Mouse (Mus musculus): ENCODE data around the gene Asna1. TPM values are rescaled to one million over a fixed set of nuclear protein-coding genes. Genes with fewer than 3 reads are reported as not detected.

The Asna1 gene
- polyA plus RNA-seq, 1 experiment from 2014 or later = 154 TPM

DNA sequence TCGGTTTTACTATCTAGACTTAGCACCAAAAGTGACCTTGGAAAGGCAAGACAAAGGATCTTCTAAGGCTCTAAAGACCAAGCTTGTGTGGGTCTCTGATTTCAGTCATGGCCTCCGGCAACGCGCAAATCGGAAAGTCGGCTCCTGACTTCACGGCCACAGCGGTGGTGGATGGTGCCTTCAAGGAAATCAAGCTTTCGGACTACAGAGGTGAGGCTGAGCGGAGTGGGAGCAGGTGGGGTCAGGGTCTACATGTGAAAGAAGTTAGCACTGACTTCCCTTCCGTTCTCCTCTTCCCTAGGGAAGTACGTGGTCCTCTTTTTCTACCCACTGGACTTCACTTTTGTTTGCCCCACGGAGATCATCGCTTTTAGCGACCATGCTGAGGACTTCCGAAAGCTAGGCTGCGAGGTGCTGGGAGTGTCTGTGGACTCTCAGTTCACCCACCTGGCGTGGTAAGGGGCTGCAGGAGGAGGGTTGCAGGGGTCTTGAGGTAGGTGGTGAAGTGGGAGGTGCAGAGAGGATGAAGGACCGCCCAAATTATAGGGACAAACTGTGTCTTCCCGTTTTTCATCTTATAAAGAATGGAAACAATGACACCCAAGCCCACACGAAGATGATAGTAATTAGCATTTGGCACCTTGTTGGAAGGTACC is 54.8 kb downstream of the Asna1 start:
- ATAC-seq (ENCODE audit: low FRiP score, low TSS enrichment) = no peak
- Histone ChIP-seq H3K9me3 (ENCODE audit: low read length) (no peaks in the 10 kb centered on the region), H3K4me2 (replicated peaks; ENCODE audit: low read depth, low read length) (peak overlapping the region; percentile 82), H3K4me1 (ENCODE audit: insufficient read depth, low read length) (peaks cover 37% of the 10 kb centered on the region), H3K4me3 (ENCODE audit: low read length) (peak overlapping the region; percentile 57), H3K9ac (replicated peaks; ENCODE audit: low read length) (peak overlapping the region; percentile 75), H3K36me3 (ENCODE audit: insufficient read depth, low read length) (peaks cover 36% of the 10 kb centered on the region), H3K27ac (ENCODE audit: low read length) (peak overlapping the region; percentile 89), H3K27me3 (ENCODE audit: insufficient read depth, low read length) (no peaks in the 10 kb centered on the region)
- 5% methylated on average over 21 of the region's 21 CpGs for WGBS

DNA sequence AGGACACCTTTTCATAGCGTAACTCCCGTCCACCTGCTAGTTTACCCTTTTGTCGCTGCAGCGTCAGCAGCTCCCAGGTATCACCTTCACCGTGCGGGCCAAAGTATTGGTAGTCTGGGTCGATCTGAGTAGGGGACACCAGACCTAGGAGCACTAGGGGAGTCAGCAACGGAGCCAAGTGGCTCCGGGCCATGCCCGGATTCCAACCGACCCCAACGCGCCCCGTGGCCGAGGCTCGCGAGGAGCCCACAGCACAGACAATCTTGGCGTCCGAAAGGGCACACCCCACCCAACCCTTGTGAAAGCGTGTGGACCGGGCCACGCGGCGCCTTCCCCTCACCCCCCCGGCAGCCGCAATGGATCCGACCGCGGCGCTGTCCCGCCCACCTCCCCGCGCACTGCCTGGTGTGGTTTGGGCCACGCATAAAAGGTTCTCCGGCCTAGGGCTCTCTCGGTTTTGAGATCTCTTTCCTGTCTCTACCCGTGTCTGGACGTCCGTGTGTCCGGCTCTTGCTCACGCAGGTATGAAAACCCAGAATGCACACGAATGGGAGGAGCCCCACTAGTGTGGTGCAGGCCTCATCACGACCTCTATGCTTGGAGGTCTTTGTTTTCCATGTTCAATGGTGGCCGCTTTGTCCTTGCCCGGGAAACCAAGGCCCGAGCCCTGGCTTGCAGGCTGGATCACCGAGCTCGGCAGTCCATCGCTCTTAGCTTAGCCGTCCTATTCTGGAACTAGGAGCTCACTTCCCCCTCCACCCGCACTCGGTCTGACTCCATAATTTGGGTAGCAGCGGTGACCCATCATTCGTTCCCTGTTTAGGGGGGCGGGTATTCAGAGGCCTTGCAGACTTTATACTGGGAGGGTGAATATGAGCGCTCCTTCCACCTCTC is 55.6 kb downstream of the Asna1 start, which contains the start of the genes Gm49661, Prdx2 and Rnaseh2a:
TSS of gene Gm49661 (minus strand) at position 193 of the 894 bp plus-strand sequence.
TSS of gene Prdx2 (plus strand) at position 347 of the 894 bp plus-strand sequence.
TSS of gene Rnaseh2a (minus strand) at position 527 of the 894 bp plus-strand sequence.
- H3K27me3 ChIP-seq (ENCODE audit: insufficient read depth, low read length) = no peaks in the 10 kb centered on the region
- peak within 1 kb of the TSS; percentile 82 for H3K4me2 ChIP-seq (replicated peaks; ENCODE audit: low read depth, low read length)
- under 1% methylated on average over 56 of the region's 56 CpGs for WGBS
- peak within 1 kb of the TSS; percentile 89 for H3K27ac ChIP-seq (ENCODE audit: low read length)
- H3K9ac ChIP-seq (replicated peaks; ENCODE audit: low read length) = peak within 1 kb of the TSS; percentile 75
- H3K36me3 ChIP-seq (ENCODE audit: insufficient read depth, low read length) = peaks cover 32% of the 10 kb centered on the region
- H3K9me3 ChIP-seq (ENCODE audit: low read length) = no peaks in the 10 kb centered on the region
- peak; percentile 72 for ATAC-seq (ENCODE audit: low FRiP score, low TSS enrichment)
- peak within 1 kb of the TSS; percentile 57 for H3K4me3 ChIP-seq (ENCODE audit: low read length)
- H3K4me1 ChIP-seq (ENCODE audit: insufficient read depth, low read length) = peaks cover 37% of the 10 kb centered on the region

DNA sequence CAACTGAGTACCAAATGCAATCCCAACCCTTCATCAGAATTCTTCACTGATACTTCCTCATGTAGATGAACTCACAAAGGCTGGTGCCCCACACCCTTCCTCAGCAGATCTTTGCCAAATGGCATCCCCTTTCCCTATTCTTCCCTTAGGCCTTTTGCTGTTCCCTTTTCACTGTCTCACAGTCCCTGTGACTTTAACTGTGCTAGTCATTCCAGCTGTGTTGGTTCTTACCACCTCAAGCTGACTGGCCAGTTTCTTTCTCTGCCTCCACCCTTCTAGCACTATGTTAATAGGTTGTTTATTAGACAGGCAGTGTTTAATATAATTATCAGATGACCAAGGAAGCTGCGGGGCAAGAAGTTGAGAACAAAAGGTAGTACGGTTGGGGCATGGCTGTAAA is 56.4 kb downstream of the Asna1 start:
- H3K4me2 ChIP-seq (replicated peaks; ENCODE audit: low read depth, low read length) = peak overlapping the region; percentile 82
- H3K4me1 ChIP-seq (ENCODE audit: insufficient read depth, low read length) = peaks cover 33% of the 10 kb centered on the region
- 9% methylated on average over 2 of the region's 2 CpGs for WGBS
- no peaks in the 10 kb centered on the region for H3K9me3 ChIP-seq (ENCODE audit: low read length)
- no peak for ATAC-seq (ENCODE audit: low FRiP score, low TSS enrichment)
- H3K27ac ChIP-seq (ENCODE audit: low read length) = peak overlapping the region; percentile 89
- no peaks in the 10 kb centered on the region for H3K27me3 ChIP-seq (ENCODE audit: insufficient read depth, low read length)
- H3K9ac ChIP-seq (replicated peaks; ENCODE audit: low read length) = peak overlapping the region; percentile 75
- peaks cover 25% of the 10 kb centered on the region for H3K36me3 ChIP-seq (ENCODE audit: insufficient read depth, low read length)
- H3K4me3 ChIP-seq (ENCODE audit: low read length) = peak overlapping the region; percentile 57

Small RNAs within 50 kb of the gene (microRNA-seq; reads per million reads assigned to microRNA genes)
- gene Mir7070 = not detected

Other genes with a start within 250 kb of the Asna1 start
- gene Nfix, start 224.9 kb downstream of the Asna1 start, polyA plus RNA-seq (2015; fragmentation: Nextera tagmentation; extraction: Ambion mirVana) = 14.8 and 15.9 TPM in 2 replicates
- gene Dand5, start 202.5 kb downstream of the Asna1 start, polyA plus RNA-seq (2015; fragmentation: Nextera tagmentation; extraction: Ambion mirVana) = 6.6 and 9.0 TPM in 2 replicates
- 49.7 and 51.6 TPM in 2 replicates for gene Gadd45gip1, start 193.8 kb downstream of the Asna1 start, polyA plus RNA-seq (2015; fragmentation: Nextera tagmentation; extraction: Ambion mirVana)
- gene Rad23a, start 184.6 kb downstream of the Asna1 start, polyA plus RNA-seq (2015; fragmentation: Nextera tagmentation; extraction: Ambion mirVana) = 109 and 114 TPM in 2 replicates
- gene Calr, start 178.3 kb downstream of the Asna1 start, polyA plus RNA-seq (2015; fragmentation: Nextera tagmentation; extraction: Ambion mirVana) = 1,143 and 1,180 TPM in 2 replicates
- gene Farsa, start 168.3 kb downstream of the Asna1 start, polyA plus RNA-seq (2015; fragmentation: Nextera tagmentation; extraction: Ambion mirVana) = 110 and 120 TPM in 2 replicates
- gene Syce2, start 153.2 kb downstream of the Asna1 start, polyA plus RNA-seq (2015; fragmentation: Nextera tagmentation; extraction: Ambion mirVana) = 60.7 and 61.3 TPM in 2 replicates
- 61.2 and 70.4 TPM in 2 replicates for gene Gcdh, start 131.4 kb downstream of the Asna1 start, polyA plus RNA-seq (2015; fragmentation: Nextera tagmentation; extraction: Ambion mirVana)
- gene Klf1, start 123.4 kb downstream of the Asna1 start, polyA plus RNA-seq (2015; fragmentation: Nextera tagmentation; extraction: Ambion mirVana) = 2.4 and 2.8 TPM in 2 replicates
- gene Dnase2a, start 116.7 kb downstream of the Asna1 start, polyA plus RNA-seq (2015; fragmentation: Nextera tagmentation; extraction: Ambion mirVana) = 10.2 and 10.6 TPM in 2 replicates
- gene Mast1, start 87.9 kb downstream of the Asna1 start, polyA plus RNA-seq (2015; fragmentation: Nextera tagmentation; extraction: Ambion mirVana) = 0.34 and 0.54 TPM in 2 replicates
- gene Rtbdn, start 78.3 kb downstream of the Asna1 start, polyA plus RNA-seq (2015; fragmentation: Nextera tagmentation; extraction: Ambion mirVana) = 0.19 and 0.30 TPM in 2 replicates
- gene Gm49661, start 55.8 kb downstream of the Asna1 start, polyA plus RNA-seq (2015; fragmentation: Nextera tagmentation; extraction: Ambion mirVana) = not detected in 2 replicates
- 810 and 819 TPM in 2 replicates for gene Prdx2, start 55.7 kb downstream of the Asna1 start, polyA plus RNA-seq (2015; fragmentation: Nextera tagmentation; extraction: Ambion mirVana)
- gene Rnaseh2a, start 55.5 kb downstream of the Asna1 start, polyA plus RNA-seq (2015; fragmentation: Nextera tagmentation; extraction: Ambion mirVana) = 137 and 138 TPM in 2 replicates
- 8.3 and 11.7 TPM in 2 replicates for gene Junb, start 46.6 kb downstream of the Asna1 start, polyA plus RNA-seq (2015; fragmentation: Nextera tagmentation; extraction: Ambion mirVana)
- gene Hook2, start 34.7 kb downstream of the Asna1 start, polyA plus RNA-seq (2015; fragmentation: Nextera tagmentation; extraction: Ambion mirVana) = 34.8 and 35.2 TPM in 2 replicates
- gene Best2, start 10.8 kb downstream of the Asna1 start, polyA plus RNA-seq (2015; fragmentation: Nextera tagmentation; extraction: Ambion mirVana) = not detected in 2 replicates
- 93.3 and 104 TPM in 2 replicates for gene Trir, start 1.5 kb upstream of the Asna1 start, polyA plus RNA-seq (2015; fragmentation: Nextera tagmentation; extraction: Ambion mirVana)
- 27.5 and 28.4 TPM in 2 replicates for gene Tnpo2, start 11.6 kb upstream of the Asna1 start, polyA plus RNA-seq (2015; fragmentation: Nextera tagmentation; extraction: Ambion mirVana)
- 34.6 and 37.3 TPM in 2 replicates for gene Fbxw9, start 34.8 kb upstream of the Asna1 start, polyA plus RNA-seq (2015; fragmentation: Nextera tagmentation; extraction: Ambion mirVana)
- 0.62 and 0.92 TPM in 2 replicates for gene Gm5741, start 42.7 kb upstream of the Asna1 start, polyA plus RNA-seq (2015; fragmentation: Nextera tagmentation; extraction: Ambion mirVana)
- gene Dhps, start 46.5 kb upstream of the Asna1 start, polyA plus RNA-seq (2015; fragmentation: Nextera tagmentation; extraction: Ambion mirVana) = 60.6 and 70.5 TPM in 2 replicates
- gene Wdr83os, start 55.5 kb upstream of the Asna1 start, polyA plus RNA-seq (2015; fragmentation: Nextera tagmentation; extraction: Ambion mirVana) = 141 TPM in 2 replicates
- gene Wdr83, start 56.0 kb upstream of the Asna1 start, polyA plus RNA-seq (2015; fragmentation: Nextera tagmentation; extraction: Ambion mirVana) = 53.0 and 54.8 TPM in 2 replicates
- 46.9 and 53.6 TPM in 2 replicates for gene Man2b1, start 58.0 kb upstream of the Asna1 start, polyA plus RNA-seq (2015; fragmentation: Nextera tagmentation; extraction: Ambion mirVana)
- 2.7 and 3.8 TPM in 2 replicates for gene Zfp791, start 97.8 kb upstream of the Asna1 start, polyA plus RNA-seq (2015; fragmentation: Nextera tagmentation; extraction: Ambion mirVana)
- not detected in 2 replicates for gene Cks1brt, start 126.6 kb upstream of the Asna1 start, polyA plus RNA-seq (2015; fragmentation: Nextera tagmentation; extraction: Ambion mirVana)
- not detected in 2 replicates for gene Olfr371, start 200.7 kb upstream of the Asna1 start, polyA plus RNA-seq (2015; fragmentation: Nextera tagmentation; extraction: Ambion mirVana)

Data from kidney, embryonic 16.5 days (tissue).